ENCODE assay signal across 8 mouse cellular contexts in genomic region chr11:120775774-120776469, GRCm38 (mm10). TPM values are rescaled to one million over a fixed set of nuclear protein-coding genes. Genes with fewer than 3 reads are reported as not detected.
A peak's percentile ranks its signal among the peaks of the same experiment; 100 is the strongest.
DNase-seq lines count a peak whose midpoint lies in the region; ATAC-seq lines count a peak whose summit lies in the region.

No protein-coding gene starts in this region.

- 0 out of 2 replicates have a peak overlapping the region, but pooled peaks have one; percentile 23 for H3K4me2 ChIP-seq in intestine, embryonic 14.5 days (ENCODE audit: low read length)

- ATAC-seq in intestine, embryonic 14.5 days (replicated peaks; ENCODE audit: low FRiP score, low TSS enrichment, low read depth), result peak; percentile 83

- WGBS in intestine, embryonic 14.5 days, result 23% methylated on average over 15 of the region's 15 CpGs

- no peak overlapping the region for H3K27ac ChIP-seq in intestine, embryonic 14.5 days (ENCODE audit: low read depth)

- DNase-seq in adrenal gland, adult (ENCODE audit: inconsistent age in 2 of 2, low spot score in 1 of 2), result peak; percentile 93 to 99
- peak; percentile 96 for DNase-seq in embryo, embryonic 10.5 days (ENCODE audit: low spot score)
- DNase-seq in gastrocnemius, postnatal 25 days, result peak; percentile 87
- peak; percentile 99 for DNase-seq in intestine, embryonic 14.5 days (ENCODE audit: low spot score)
- peak; percentile 93 to 97 for DNase-seq in left cerebral cortex, postnatal 14 days (ENCODE audit: low spot score in 2 of 2)
- DNase-seq in mesoderm, embryonic 11.5 days (ENCODE audit: low read depth, low spot score), result peak; percentile 95
- peak; percentile 90 for DNase-seq in right cerebral cortex, postnatal 25 days
- peak; percentile 91 to 95 for DNase-seq in urinary bladder, postnatal 36 days (ENCODE audit: low spot score in 2 of 2)

- H3K4me1 ChIP-seq in intestine, embryonic 14.5 days (replicated peaks; ENCODE audit: control insufficient read depth, insufficient read depth, low read length), result no peaks in the 10 kb centered on the region

- no peak overlapping the region for H3K4me3 ChIP-seq in intestine, embryonic 14.5 days (ENCODE audit: low read depth, low read length)

- H3K27me3 ChIP-seq in intestine, embryonic 14.5 days (replicated peaks; ENCODE audit: control insufficient read depth, insufficient read depth, low read length), result no peaks in the 10 kb centered on the region

- 0 out of 2 replicates have a peak, but pooled peaks cover 9% of the 10 kb centered on the region for H3K36me3 ChIP-seq in intestine, embryonic 14.5 days (ENCODE audit: control insufficient read depth, insufficient read depth, low read length)

- H3K9me3 ChIP-seq in intestine, embryonic 14.5 days (ENCODE audit: control insufficient read depth, low read length), result no peaks in the 10 kb centered on the region

- H3K9ac ChIP-seq in intestine, embryonic 14.5 days (ENCODE audit: low read length), result no peak overlapping the region

- intact Hi-C loops in left cerebral cortex, postnatal 14 days (cut with DNase I), result loop anchor here (1.0 to 10.0 kb wide), 4 partner anchors 56 to 261 kb away; no protein-coding TSS in a partner anchor

RNA-seq across cellular contexts. Expression of gene Rfng, which starts 8.1 kb away (rescaled TPM):
- 10 to 100 TPM in 1 of 2 experiments, 1 to 10 TPM in 1; 9.6 to 11.0 TPM for total RNA-seq in gastrocnemius, postnatal 25 days (2021)
- polyA plus RNA-seq in intestine, embryonic 14.5 days (2014; fragmentation: Nextera tagmentation; extraction: Ambion mirVana), result 23.8 and 28.3 TPM in 2 replicates
- 10 to 100 TPM; 75.3 to 79.6 TPM for total RNA-seq in left cerebral cortex, postnatal 14 days (2021)

RNA-seq across cellular contexts. Expression of gene Gps1, which starts 8.2 kb away (rescaled TPM):
- 10 to 100 TPM; 50.3 to 53.0 TPM for total RNA-seq in gastrocnemius, postnatal 25 days (2021)
- polyA plus RNA-seq in intestine, embryonic 14.5 days (2014; fragmentation: Nextera tagmentation; extraction: Ambion mirVana), result 221 and 245 TPM in 2 replicates
- 100 to 1,000 TPM; 141 to 144 TPM for total RNA-seq in left cerebral cortex, postnatal 14 days (2021)

RNA-seq across cellular contexts. Expression of gene Hmga1b, which starts 13.3 kb away (rescaled TPM):
- total RNA-seq in gastrocnemius, postnatal 25 days (2021), result 10 to 100 TPM; 17.1 to 19.8 TPM
- polyA plus RNA-seq in intestine, embryonic 14.5 days (2014; fragmentation: Nextera tagmentation; extraction: Ambion mirVana), result 7.8 and 9.4 TPM in 2 replicates
- total RNA-seq in left cerebral cortex, postnatal 14 days (2021), result 10 to 100 TPM; 25.9 to 30.1 TPM

RNA-seq across cellular contexts. Expression of gene Dus1l, which starts 20.3 kb away (rescaled TPM):
- 10 to 100 TPM; 32.6 to 36.2 TPM for total RNA-seq in gastrocnemius, postnatal 25 days (2021)
- polyA plus RNA-seq in intestine, embryonic 14.5 days (2014; fragmentation: Nextera tagmentation; extraction: Ambion mirVana), result 83.0 and 89.8 TPM in 2 replicates
- total RNA-seq in left cerebral cortex, postnatal 14 days (2021), result 10 to 100 TPM; 44.2 to 49.0 TPM

RNA-seq across cellular contexts. Expression of gene Cbr2, which starts 44.0 kb away (rescaled TPM):
- total RNA-seq in gastrocnemius, postnatal 25 days (2021), result 10 to 100 TPM in 1 of 2 experiments, 1 to 10 TPM in 1; 9.6 to 16.9 TPM
- polyA plus RNA-seq in intestine, embryonic 14.5 days (2014; fragmentation: Nextera tagmentation; extraction: Ambion mirVana), result 0.70 TPM in 1 of 2 replicates, not detected in the other
- 1 to 10 TPM; 1.5 to 3.0 TPM for total RNA-seq in left cerebral cortex, postnatal 14 days (2021)

Comparison
In these comparisons a context has a peak if more than half of its experiments do, and no peak if none do; other contexts are left out.
1. RNA of gene Rfng, which starts 8.1 kb away (total RNA-seq): 75.3 to 79.6 TPM in left cerebral cortex, postnatal 14 days; 9.6 to 11.0 TPM in gastrocnemius, postnatal 25 days; every median in the first group is over 4 times any median in the second.
2. Peak in every context shown above with its lines, with median percentiles within 50 percentile points of each other: DNase-seq.